Mouse (Mus musculus) myocyte (in vitro differentiated cells): ENCODE measurements around the gene Ets2.

Source experiments
- MAX ChIP-seq: IDR thresholded peaks from one replicate; pipeline ENCODE4 v1.6.1; 2011; ENCODE audit warnings: low read depth, mild to moderate bottlenecking, control low read depth
- POLR2A ChIP-seq: IDR thresholded peaks from one replicate; pipeline ENCODE4 v1.6.1; 2011; ENCODE audit warnings: low read depth, mild to moderate bottlenecking, control low read depth, moderate library complexity; ENCODE audit not compliant: insufficient read length

- no peak for TF ChIP-seq POLR2A
- TF ChIP-seq MAX = no peak
Measured at GRCm38 (mm10) chr16:95763201-95763600, 61.3 kb downstream of the Ets2 start.
